Mouse (Mus musculus) layer of hippocampus, adult 18-20 months (tissue): ENCODE measurements at regions not wholly inside any gene's neighbourhood (a gene's known extent, or its start where the extent isn't known, plus 50 kb on each side); places are given as distances from the start of the nearest gene placed in this dataset.
A peak's percentile ranks its signal among the peaks of the same experiment; 100 is the strongest.

Experiments
- DNase-seq, 2 experiments: peaks; one replicate each; pipeline ENCODE4 v3.0.0; 2022; ENCODE audit warnings: low spot score in 2 of 2

DNA sequence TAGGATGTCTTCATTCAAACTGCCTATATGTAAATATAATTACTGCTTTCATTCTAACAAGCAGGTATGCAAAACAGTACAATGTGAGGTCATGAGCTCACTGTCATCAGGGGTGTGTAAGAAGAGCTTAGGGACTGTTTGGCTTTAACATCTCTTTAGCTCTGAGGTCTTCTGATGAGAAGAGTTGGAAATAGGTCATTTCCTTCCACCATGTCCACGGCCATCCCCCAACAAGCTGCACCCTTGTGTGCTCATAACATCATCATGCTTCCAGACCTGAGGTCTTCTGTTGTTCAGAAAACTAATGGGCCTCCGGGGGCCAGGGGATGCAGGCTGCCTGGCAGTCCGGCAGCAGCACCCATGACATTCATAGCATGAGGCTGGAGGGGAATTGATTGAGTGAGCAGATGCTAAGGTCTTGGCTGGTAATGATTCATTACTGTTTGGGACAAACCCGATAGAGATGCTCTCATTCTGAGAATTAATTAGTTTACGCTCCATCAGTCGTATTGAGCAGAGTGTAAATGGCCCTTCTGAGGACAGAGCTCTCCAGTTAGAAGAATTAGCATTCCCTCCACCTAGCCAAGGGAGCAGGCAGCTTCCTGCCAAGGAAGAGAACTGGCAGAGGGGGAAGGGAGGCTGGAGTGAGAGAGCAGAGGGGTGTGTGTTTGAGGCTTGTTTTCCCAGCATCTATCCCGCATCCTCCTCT, 64.0 kb downstream of the Rps24 start:
- DNase-seq: peak in 1 of 2 experiments; percentile 48

GRCm38 (mm10) chr14:24551472-24551783, 64.5 kb downstream of the Rps24 start:
- DNase-seq: no peak

DNA sequence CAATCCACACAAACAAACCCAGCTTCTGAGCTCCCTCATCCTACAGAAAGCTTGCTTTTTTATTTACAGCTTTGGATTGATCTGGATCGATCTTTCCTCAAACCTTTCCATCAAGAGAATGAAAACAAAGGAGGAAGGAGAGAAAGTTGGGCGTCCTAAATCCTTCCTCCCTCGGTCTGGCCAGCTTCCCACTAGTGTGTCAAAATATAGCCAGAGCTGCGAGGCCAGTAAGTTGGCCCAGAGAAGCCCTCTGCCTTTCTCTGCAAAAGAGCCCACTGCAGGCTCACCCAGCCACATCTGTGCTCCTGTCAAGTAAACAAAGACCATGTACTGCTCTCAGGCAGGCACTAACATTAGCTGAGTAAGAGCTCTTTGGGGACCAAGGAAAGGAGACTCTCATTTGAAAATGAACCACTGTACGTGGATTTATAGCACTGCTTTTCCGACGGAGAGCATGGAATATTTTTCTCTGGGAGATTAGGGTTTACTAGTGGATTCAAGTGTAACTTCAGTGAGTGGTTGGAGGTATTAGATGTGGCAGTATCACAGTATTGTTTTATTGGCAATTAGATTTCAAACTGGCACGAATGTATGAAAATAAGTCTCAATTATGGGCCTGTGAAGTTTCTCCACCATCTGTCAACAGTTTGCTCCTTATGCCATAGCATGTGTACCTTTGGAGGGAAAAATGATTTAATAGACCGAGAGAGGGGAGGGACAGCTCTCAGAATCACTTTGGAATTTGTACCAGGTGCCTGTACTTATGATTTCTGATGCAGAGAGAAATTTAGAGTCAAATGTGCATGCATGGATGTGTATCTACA, 78.1 kb downstream of the Rps24 start:
- DNase-seq: peak; percentile 39 to 68

DNA sequence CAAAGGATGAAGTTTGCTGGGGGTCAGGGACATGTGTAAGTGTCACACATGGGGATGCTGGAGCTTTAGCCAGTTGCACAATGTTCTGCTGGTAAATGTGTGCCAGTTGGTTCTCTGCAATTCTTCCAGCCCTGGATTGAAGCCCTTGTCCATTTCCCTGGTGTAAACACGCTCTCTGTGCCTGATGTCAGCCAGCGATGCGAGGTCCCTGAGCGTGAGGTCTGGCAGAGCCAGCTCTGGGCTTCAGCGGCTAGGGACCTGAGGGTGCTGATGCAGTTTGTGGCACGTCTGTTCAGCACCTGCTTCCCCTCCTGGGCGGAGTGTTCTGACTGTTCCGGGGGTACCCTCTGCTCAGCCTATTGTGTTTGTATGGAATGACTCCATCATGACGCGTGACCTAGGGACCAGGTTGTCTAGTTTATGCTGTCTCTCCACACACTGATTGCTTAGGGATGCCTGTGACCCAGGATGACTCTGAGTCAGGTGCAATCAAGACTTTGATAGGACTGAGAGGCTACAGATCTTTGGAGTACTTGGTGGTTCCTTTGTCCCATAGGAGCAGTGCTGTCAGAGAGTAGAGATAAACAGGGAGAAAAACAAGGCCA, 78.9 kb downstream of the Rps24 start:
- peak in 1 of 2 experiments; percentile 9 for DNase-seq

GRCm38 (mm10) chr14:24575111-24575510, 88.2 kb downstream of the Rps24 start:
- DNase-seq: peak; percentile 26 to 35

GRCm38 (mm10) chr14:24578535-24579111, 91.7 kb downstream of the Rps24 start:
- DNase-seq: peak; percentile 95 to 96

DNA sequence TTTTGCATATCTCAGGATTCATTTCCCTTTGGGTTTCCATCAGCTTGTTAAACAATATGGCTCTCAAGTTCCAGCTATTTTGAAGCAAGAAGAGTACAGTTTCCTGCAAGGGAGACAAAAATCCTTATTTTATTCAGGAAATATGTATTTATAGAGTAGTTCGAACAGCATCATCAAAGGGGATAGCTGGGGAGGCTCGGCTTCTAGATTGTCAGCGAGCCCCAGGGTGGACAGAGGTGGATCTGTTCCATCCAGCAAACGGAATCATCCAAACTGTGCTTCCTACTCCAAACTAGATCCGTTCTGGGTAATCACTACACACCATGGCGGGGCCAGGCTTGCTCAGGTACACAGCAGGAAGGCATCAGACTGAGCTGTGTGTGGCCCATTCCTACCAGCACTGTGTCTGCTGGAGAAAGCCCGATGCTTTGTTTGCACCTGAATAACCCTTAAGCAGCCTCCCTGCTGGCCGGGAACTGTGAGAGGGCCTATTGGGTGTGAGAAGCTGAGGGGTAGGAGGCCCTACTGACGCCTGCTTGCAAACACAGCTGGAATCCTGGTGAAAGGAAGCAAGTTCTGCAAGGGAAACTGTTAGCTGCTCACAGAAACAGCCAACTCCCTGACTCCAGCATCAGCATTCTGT, 92.3 kb downstream of the Rps24 start:
- peak in 1 of 2 experiments; percentile 23 for DNase-seq

DNA sequence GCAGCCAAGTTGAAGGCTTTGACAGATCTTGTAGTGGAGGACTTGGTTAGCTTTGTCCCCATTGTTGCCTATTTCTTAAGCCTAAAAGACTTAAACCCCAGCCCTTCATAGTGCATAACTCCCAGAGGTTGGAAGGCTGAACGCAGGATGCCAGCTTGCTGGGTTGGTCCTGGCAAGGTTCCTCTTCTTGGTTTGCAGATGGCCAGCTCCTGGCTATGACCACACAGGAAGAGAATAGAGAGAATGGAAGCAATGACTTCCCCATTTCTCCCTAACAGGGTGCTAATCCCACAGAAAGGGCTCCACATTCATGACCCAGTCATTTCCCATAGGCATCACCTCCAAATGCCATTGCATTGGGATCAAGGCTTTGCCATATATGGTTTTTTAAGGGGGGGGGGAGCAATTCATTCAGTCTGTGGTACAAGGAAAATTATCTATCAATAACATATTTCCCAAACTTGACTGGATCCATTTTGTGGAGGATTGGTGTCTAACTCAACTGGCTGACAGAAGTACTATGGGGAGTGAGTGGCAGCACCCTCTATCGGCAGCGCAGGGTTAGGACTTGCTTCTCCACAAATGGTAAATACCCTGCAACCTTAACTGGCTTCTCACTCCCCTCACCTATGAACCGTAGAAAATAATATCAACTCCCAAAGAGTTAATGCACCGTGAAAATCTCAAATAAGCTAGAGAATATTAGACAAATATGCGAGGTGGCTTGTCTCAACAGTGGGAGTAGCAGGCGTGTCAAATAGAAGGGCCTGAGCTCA, 99.4 kb downstream of the Rps24 start:
- no peak for DNase-seq

- DNase-seq: peak; percentile 12 to 49
These were observed 100.2 kb downstream of the Rps24 start for GRCm38 (mm10) chr14:24586982-24587672.

- DNase-seq: no peak
These were observed 101.1 kb downstream of the Rps24 start for GRCm38 (mm10) chr14:24588041-24588440.

GRCm38 (mm10) chr14:24606444-24607173, 119.7 kb downstream of the Rps24 start:
- peak; percentile 16 to 53 for DNase-seq

- DNase-seq: no peak
These were observed 121.4 kb downstream of the Rps24 start for GRCm38 (mm10) chr14:24608356-24608755.

- no peak for DNase-seq
These were observed 125.5 kb downstream of the Rps24 start for GRCm38 (mm10) chr14:24612254-24612995.

- peak; percentile 12 to 36 for DNase-seq
These were observed 128.9 kb downstream of the Rps24 start for GRCm38 (mm10) chr14:24615776-24616175.

DNA sequence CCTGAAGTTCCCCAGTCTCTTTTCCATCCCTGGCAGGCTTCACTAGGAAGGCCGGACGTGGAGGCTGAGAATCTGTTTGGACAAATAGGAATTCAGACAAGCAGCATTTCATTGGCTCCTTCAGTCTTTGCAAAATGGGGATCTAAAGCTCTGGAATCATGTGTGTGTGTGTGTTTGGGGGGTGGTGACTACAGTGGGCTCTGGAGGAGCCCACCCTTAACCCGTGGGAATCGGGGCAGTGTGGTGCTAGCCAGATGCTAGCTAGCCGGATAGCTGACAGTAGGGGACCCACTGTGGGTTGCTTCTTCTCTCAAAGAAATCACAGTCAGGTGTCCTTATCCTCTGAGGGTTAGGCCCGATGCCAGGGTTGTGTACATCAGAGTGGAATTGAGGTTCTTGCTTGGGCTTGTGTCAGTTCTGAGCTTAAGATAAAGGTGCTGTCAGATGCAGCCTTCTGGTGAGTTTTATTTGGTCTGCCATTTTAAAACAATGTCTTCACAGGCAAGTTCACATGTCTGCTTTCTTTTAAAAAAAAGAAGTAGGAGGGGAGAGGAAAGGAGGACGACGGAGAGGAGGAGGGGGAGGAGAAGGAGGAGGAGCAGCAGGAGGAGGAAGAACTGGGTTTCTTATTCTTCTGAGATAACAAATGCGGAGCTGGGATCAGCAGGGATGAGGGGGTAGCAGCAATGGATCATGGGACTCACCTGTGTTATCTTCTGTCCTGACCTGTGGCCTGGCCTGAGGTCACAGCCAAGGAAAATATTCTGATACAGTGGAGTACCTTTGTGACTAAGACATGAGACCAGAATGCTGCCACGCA, 129.6 kb downstream of the Rps24 start:
- no peak for DNase-seq

GRCm38 (mm10) chr14:24617126-24617375, 130.1 kb downstream of the Rps24 start:
- DNase-seq: no peak

DNA sequence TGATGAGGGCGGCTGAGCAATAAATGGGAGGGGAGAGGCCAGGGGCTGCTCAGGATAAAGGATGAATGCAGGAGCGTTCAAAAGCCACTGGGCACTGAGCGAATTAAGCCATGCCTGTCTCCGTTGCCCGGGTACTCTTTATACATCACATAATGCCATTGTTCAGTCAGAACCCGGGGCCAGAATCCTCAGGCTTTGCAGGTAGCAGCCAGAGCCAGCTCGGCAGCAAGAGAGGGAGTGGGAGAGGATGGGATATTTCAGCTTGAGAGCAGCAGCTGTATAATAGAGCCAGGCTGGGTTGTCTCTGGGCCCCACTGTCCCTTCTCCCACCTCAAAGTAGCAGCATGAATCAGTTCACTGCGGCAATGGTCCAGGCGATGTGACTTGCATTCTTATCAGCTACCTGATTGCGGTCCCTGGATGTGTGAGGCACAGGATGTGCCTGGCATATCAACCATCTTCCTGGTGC, 130.5 kb downstream of the Rps24 start:
- DNase-seq: peak in 1 of 2 experiments; percentile 54
